Mouse (Mus musculus) liver, embryonic 14.5 days (tissue): ENCODE results near the gene Agtpbp1.

ENCODE experiments used
- CTCF ChIP-seq: IDR thresholded peaks from 2 replicates; pipeline ENCODE4 v1.5.1; 2016; ENCODE audit warnings: antibody characterized with exemption, low read depth, control low read depth
- EP300 ChIP-seq: IDR thresholded peaks from 2 replicates; pipeline ENCODE4 v1.6.1; 2016; ENCODE audit warnings: antibody characterized with exemption, low read depth

- no peak for TF ChIP-seq CTCF
- no peak for TF ChIP-seq EP300
Measured at GRCm38 (mm10) chr13:59453582-59453981, 131.4 kb downstream of the Agtpbp1 start.
